Mouse (Mus musculus): Measurements from ENCODE around the gene Ccdc71.

Gene Ccdc71

DNA sequence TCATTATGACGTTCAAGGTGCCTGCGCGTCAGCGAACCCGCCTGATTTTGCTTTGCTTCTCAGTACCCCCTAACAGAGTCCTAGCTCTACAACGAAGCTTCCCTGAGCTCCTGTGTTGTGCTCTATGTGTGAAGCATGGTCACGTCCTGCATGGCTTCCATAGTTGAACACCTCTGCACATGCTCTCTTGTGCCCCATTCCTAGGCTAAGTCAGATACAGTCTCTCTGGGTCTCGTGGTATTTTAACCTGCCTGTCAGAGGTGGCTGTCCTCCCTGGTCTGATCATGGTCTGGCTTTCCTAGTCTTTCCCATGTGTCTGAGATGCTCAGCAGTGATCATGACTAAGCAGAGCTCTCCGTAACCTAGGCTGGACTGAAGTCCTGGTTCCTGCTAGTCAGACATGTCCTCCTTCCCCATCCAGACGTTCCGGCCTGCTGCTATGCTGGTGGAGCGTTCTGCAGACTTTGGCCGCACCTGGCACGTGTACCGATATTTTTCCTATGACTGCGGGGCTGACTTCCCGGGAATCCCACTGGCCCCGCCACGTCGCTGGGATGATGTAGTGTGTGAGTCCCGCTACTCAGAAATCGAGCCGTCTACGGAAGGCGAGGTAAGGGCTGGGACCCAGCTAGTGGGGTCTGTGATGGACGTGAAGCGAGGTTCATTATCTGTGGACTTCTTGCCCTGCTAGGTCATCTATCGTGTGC, 20.6 kb downstream of the Ccdc71 start:
- Histone ChIP-seq H3K9me3 (ENCODE audit: low read length) (no peaks in the 10 kb centered on the region), H3K27me3 (ENCODE audit: insufficient read depth, low read length) (peaks cover 11% of the 10 kb centered on the region), H3K36me3 (ENCODE audit: insufficient read depth, low read length) (peaks cover 31% of the 10 kb centered on the region), H3K4me3 (replicated peaks; ENCODE audit: low read length) (peak overlapping the region; percentile 74), H3K4me1 (replicated peaks; ENCODE audit: low read depth, low read length) (peaks cover 71% of the 10 kb centered on the region)
- TF ChIP-seq POU5F1 (IDR thresholded peaks at IDR 0.05; ENCODE audit: borderline replicate concordance, low read length) (no peak), CTCF (conservative IDR thresholded peaks at IDR 0.05; ENCODE audit: low read length) (no peak), NANOG (IDR thresholded peaks at IDR 0.05; ENCODE audit: borderline replicate concordance, low read length) (no peak)

DNA sequence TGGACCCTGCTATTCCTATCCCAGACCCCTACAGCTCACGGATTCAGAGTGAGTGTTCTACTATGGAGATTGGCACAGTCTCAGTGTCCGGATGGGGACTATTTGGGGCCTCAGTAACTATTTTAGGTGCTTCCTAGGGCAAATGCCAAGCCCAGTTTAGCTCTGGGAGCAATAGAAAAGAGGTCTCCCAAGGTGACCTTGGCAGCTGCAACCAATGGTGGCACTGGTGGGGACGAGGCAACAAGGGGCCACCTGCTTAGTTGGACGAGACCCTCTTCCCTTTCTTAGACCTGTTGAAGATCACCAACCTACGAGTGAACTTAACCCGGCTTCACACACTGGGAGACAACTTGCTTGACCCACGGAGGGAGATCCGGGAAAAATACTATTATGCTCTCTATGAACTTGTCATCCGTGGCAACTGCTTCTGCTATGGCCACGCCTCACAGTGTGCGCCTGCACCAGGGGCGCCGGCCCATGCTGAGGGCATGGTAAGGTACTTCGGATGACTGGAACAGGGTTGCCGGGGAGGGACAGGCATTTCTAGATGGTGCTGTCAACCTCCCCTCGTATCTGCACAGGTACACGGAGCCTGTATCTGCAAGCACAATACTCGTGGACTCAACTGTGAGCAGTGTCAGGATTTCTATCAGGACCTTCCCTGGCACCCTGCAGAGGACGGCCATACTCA, 21.3 kb downstream of the Ccdc71 start:
- TF ChIP-seq POU5F1 (IDR thresholded peaks at IDR 0.05; ENCODE audit: borderline replicate concordance, low read length): no peak
- TF ChIP-seq NANOG (IDR thresholded peaks at IDR 0.05; ENCODE audit: borderline replicate concordance, low read length): no peak
- no peak for TF ChIP-seq CTCF (conservative IDR thresholded peaks at IDR 0.05; ENCODE audit: low read length)
- Histone ChIP-seq H3K4me3 (replicated peaks; ENCODE audit: low read length) (no peak overlapping the region), H3K4me1 (replicated peaks; ENCODE audit: low read depth, low read length) (peaks cover 71% of the 10 kb centered on the region), H3K27me3 (ENCODE audit: insufficient read depth, low read length) (peaks cover 11% of the 10 kb centered on the region), H3K9me3 (ENCODE audit: low read length) (no peaks in the 10 kb centered on the region), H3K36me3 (ENCODE audit: insufficient read depth, low read length) (peaks cover 38% of the 10 kb centered on the region)

DNA sequence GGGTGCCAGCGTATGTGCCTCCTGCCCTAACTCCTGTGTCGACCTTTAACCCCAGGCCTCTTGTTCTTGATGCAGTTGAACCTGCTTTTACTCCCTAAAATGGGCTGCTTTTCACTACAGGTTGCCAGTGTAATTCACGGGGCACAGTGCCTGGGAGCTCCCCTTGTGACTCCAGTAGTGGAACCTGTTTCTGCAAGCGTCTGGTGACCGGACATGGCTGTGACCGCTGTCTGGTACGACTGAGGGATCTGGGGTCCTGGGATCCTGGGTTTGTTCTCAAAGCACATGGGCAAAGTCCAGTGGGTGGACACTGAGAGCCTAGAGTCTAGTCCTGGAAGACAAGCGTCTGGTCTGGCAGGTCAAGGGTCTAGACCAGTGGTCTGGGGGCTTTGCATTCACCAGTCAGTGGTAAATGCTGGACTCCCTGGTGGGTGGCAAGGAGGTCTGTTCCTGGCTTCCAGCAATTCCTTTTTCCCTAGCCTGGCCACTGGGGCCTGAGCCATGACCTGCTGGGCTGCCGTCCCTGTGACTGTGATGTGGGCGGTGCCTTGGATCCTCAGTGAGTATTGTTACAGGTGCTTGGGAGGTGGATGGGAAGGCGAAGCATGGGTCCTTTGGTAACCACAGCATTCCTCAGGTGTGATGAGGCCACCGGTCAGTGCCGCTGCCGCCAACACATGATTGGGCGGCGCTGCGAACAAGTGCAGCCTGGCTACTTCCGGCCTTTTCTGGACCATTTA, 22.9 kb downstream of the Ccdc71 start:
- no peak for TF ChIP-seq NANOG (IDR thresholded peaks at IDR 0.05; ENCODE audit: borderline replicate concordance, low read length)
- no peaks in the 10 kb centered on the region for H3K9me3 ChIP-seq (ENCODE audit: low read length)
- peaks cover 77% of the 10 kb centered on the region for H3K4me1 ChIP-seq (replicated peaks; ENCODE audit: low read depth, low read length)
- peaks cover 11% of the 10 kb centered on the region for H3K27me3 ChIP-seq (ENCODE audit: insufficient read depth, low read length)
- H3K36me3 ChIP-seq (ENCODE audit: insufficient read depth, low read length): peaks cover 46% of the 10 kb centered on the region
- 0 out of 2 replicates have a peak overlapping the region, but pooled peaks have one; percentile 10 for H3K4me3 ChIP-seq (replicated peaks; ENCODE audit: low read length)

DNA sequence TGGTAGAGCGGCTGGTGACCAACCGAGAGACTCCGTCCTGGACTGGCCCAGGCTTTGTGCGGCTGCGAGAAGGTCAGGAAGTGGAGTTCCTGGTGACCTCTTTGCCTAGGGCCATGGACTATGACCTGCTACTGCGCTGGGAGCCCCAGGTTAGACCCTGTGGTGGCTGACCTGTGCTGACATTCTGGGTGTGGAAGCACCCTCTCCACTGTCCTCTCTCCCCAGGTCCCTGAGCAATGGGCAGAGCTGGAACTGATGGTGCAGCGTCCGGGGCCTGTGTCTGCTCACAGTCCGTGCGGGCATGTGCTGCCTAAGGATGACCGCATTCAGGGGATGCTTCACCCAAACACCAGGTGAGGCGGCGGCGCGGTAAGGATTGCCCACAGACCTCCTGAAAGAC, 23.7 kb downstream of the Ccdc71 start:
- H3K4me3 ChIP-seq (replicated peaks; ENCODE audit: low read length): 0 out of 2 replicates have a peak overlapping the region, but pooled peaks have one; percentile 7
- no peak for TF ChIP-seq NANOG (IDR thresholded peaks at IDR 0.05; ENCODE audit: borderline replicate concordance, low read length)
- no peak for TF ChIP-seq POU5F1 (IDR thresholded peaks at IDR 0.05; ENCODE audit: borderline replicate concordance, low read length)
- TF ChIP-seq CTCF (conservative IDR thresholded peaks at IDR 0.05; ENCODE audit: low read length): no peak
- peaks cover 49% of the 10 kb centered on the region for H3K36me3 ChIP-seq (ENCODE audit: insufficient read depth, low read length)
- peaks cover 79% of the 10 kb centered on the region for H3K4me1 ChIP-seq (replicated peaks; ENCODE audit: low read depth, low read length)
- H3K9me3 ChIP-seq (ENCODE audit: low read length): no peaks in the 10 kb centered on the region
- peaks cover 11% of the 10 kb centered on the region for H3K27me3 ChIP-seq (ENCODE audit: insufficient read depth, low read length)

DNA sequence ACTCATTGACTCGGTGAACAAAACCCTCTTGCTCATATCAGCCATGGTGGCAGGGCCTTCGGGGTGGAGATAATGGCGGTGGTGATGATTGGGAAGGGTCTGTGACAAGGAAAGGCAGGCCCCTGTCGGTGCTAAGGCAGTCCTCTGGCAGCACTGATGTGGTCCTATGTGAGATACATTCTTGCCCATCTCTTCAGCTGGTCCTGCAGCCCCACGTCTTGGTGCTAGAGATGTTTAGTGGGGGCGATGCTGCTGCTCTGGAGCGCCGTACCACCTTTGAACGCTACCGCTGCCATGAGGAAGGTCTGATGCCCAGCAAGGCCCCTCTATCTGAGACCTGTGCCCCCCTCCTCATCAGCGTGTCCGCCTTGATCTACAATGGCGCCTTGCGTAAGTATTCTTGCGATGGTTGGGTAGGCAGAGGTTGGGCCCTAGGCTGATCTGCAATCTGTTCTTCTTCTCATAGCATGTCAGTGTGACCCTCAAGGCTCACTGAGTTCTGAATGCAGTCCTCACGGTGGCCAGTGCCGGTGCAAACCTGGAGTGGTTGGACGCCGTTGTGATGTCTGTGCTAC, 25.1 kb downstream of the Ccdc71 start:
- peaks cover 78% of the 10 kb centered on the region for H3K4me1 ChIP-seq (replicated peaks; ENCODE audit: low read depth, low read length)
- H3K4me3 ChIP-seq (replicated peaks; ENCODE audit: low read length): no peak overlapping the region
- no peak for TF ChIP-seq POU5F1 (IDR thresholded peaks at IDR 0.05; ENCODE audit: borderline replicate concordance, low read length)
- TF ChIP-seq NANOG (IDR thresholded peaks at IDR 0.05; ENCODE audit: borderline replicate concordance, low read length): no peak
- no peak for TF ChIP-seq CTCF (conservative IDR thresholded peaks at IDR 0.05; ENCODE audit: low read length)
- H3K27me3 ChIP-seq (ENCODE audit: insufficient read depth, low read length): peaks cover 11% of the 10 kb centered on the region
- H3K9me3 ChIP-seq (ENCODE audit: low read length): no peaks in the 10 kb centered on the region
- H3K36me3 ChIP-seq (ENCODE audit: insufficient read depth, low read length): peaks cover 53% of the 10 kb centered on the region

DNA sequence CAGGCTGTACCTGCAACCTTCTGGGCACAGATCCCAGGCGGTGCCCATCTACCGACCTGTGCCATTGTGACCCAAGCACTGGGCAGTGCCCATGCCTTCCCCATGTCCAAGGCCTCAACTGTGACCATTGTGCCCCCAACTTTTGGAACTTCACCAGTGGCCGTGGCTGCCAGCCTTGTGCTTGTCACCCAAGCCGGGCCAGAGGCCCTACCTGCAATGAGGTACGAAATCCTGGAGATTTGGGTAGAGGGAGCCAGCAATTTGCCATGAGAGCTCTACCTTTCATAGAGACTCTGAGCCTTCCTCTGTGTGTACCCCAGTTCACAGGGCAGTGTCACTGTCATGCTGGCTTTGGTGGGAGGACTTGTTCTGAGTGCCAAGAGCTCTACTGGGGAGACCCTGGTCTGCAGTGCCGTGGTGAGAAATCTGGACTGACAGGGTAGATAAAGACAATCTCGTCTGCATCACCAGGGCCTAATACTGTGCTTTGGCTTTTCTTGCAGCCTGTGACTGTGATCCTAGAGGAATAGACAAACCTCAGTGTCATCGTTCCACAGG, 26.7 kb downstream of the Ccdc71 start:
- TF ChIP-seq NANOG (IDR thresholded peaks at IDR 0.05; ENCODE audit: borderline replicate concordance, low read length): no peak
- TF ChIP-seq CTCF (conservative IDR thresholded peaks at IDR 0.05; ENCODE audit: low read length): no peak
- TF ChIP-seq POU5F1 (IDR thresholded peaks at IDR 0.05; ENCODE audit: borderline replicate concordance, low read length): no peak
- Histone ChIP-seq H3K36me3 (ENCODE audit: insufficient read depth, low read length) (peaks cover 53% of the 10 kb centered on the region), H3K27me3 (ENCODE audit: insufficient read depth, low read length) (no peaks in the 10 kb centered on the region), H3K4me3 (replicated peaks; ENCODE audit: low read length) (peak overlapping the region; percentile 96), H3K4me1 (replicated peaks; ENCODE audit: low read depth, low read length) (peaks cover 72% of the 10 kb centered on the region), H3K9me3 (ENCODE audit: low read length) (no peaks in the 10 kb centered on the region)

DNA sequence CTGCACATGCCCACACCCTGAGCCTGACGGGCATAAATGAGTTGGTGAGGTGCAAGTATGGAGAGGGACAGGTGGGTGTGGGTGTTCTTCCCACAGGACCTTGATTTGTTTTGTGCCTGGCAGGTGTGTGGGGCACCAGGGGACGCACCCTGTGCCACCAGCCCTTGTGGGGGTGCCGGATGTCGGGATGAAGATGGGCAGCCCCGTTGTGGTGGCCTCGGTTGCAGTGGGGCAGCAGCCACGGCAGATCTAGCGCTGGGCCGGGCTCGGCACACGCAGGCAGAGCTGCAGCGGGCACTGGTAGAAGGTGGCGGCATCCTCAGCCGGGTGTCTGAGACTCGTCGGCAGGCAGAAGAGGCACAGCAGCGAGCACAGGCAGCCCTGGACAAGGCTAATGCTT, 28.1 kb downstream of the Ccdc71 start:
- Histone ChIP-seq H3K36me3 (ENCODE audit: insufficient read depth, low read length) (peaks cover 55% of the 10 kb centered on the region), H3K9me3 (ENCODE audit: low read length) (no peaks in the 10 kb centered on the region)

DNA sequence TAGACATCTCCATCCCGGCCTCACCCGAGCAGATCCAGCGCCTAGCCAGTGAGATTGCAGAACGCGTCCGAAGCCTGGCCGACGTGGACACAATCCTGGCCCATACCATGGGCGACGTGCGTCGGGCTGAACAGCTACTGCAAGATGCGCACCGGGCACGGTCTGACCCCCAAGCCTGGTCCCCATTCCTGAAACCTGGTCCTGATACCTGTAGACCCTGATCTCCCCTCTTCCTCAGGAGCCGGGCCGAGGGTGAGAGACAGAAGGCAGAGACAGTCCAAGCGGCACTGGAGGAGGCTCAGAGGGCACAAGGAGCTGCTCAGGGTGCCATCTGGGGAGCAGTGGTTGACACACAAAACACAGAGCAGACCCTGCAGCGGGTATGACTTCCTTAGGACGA, 28.9 kb downstream of the Ccdc71 start:
- H3K36me3 ChIP-seq (ENCODE audit: insufficient read depth, low read length): peaks cover 61% of the 10 kb centered on the region
- peak overlapping the region; percentile 96 for H3K4me3 ChIP-seq (replicated peaks; ENCODE audit: low read length)
- peaks cover 63% of the 10 kb centered on the region for H3K4me1 ChIP-seq (replicated peaks; ENCODE audit: low read depth, low read length)
- no peaks in the 10 kb centered on the region for H3K27me3 ChIP-seq (ENCODE audit: insufficient read depth, low read length)
- TF ChIP-seq POU5F1 (IDR thresholded peaks at IDR 0.05; ENCODE audit: borderline replicate concordance, low read length): no peak
- TF ChIP-seq NANOG (IDR thresholded peaks at IDR 0.05; ENCODE audit: borderline replicate concordance, low read length): no peak
- TF ChIP-seq CTCF (conservative IDR thresholded peaks at IDR 0.05; ENCODE audit: low read length): no peak
- no peaks in the 10 kb centered on the region for H3K9me3 ChIP-seq (ENCODE audit: low read length)

More for the DNA sequence above, 28.1 kb downstream of the Ccdc71 start:
- H3K4me1 ChIP-seq (replicated peaks; ENCODE audit: low read depth, low read length): peaks cover 68% of the 10 kb centered on the region
- no peaks in the 10 kb centered on the region for H3K27me3 ChIP-seq (ENCODE audit: insufficient read depth, low read length)
- TF ChIP-seq POU5F1 (IDR thresholded peaks at IDR 0.05; ENCODE audit: borderline replicate concordance, low read length): no peak
- TF ChIP-seq CTCF (conservative IDR thresholded peaks at IDR 0.05; ENCODE audit: low read length): no peak
- no peak for TF ChIP-seq NANOG (IDR thresholded peaks at IDR 0.05; ENCODE audit: borderline replicate concordance, low read length)
- peak overlapping the region; percentile 96 for H3K4me3 ChIP-seq (replicated peaks; ENCODE audit: low read length)

All from E14TG2a.4 (cell line).